Mouse (Mus musculus): ENCODE data around the gene 0610040J01Rik. TPM values are rescaled to one million over a fixed set of nuclear protein-coding genes. Genes with fewer than 3 reads are reported as not detected.

0610040J01Rik gene
- total and polyA plus RNA-seq, 3 experiments: not detected

GRCm38 (mm10) chr5:63879026-63879425, 66.9 kb downstream of the 0610040J01Rik start:
- in situ Hi-C loops (cut with MboI; ENCODE audit: low pct_ligation_motif_present, low pct_unique_long_range_greater_than_20kb, low sequenced_read_pairs) (no loop called here), dilution Hi-C loops (cut with MboI; ENCODE audit: extremely low pct_ligation_motif_present, extremely low pct_unique_long_range_greater_than_20kb, low sequenced_read_pairs) (no loop called here)
- H3K4me2 ChIP-seq (ENCODE audit: insufficient read depth, low read depth, poor library complexity, severe bottlenecking): no peak overlapping the region

GRCm38 (mm10) chr5:63886292-63886691, 74.1 kb downstream of the 0610040J01Rik start:
- no peaks in the 10 kb centered on the region for H3K79me2 ChIP-seq (replicated peaks; ENCODE audit: control insufficient read depth, extremely low read depth, insufficient read depth, poor library complexity, severe bottlenecking)

More at GRCm38 (mm10) chr5:63879026-63879425, 66.9 kb downstream of the 0610040J01Rik start:
- DNase-seq (ENCODE audit: extremely low read depth): no peak
- no peaks in the 10 kb centered on the region for H3K36me3 ChIP-seq (replicated peaks in 1 of 2; ENCODE audit: control insufficient read depth in 1 of 2, insufficient read depth in 1 of 2, low read length in 1 of 2)
- no peak overlapping the region for H3K9ac ChIP-seq (ENCODE audit: insufficient read depth, low read depth)
- H3K4me1 ChIP-seq (ENCODE audit: control insufficient read depth in 1 of 2, insufficient read depth in 2 of 2): 0 out of 4 replicates have a peak, but pooled peaks cover 0 to 3% of the 10 kb centered on the region in 2 experiments
- TF ChIP-seq NRF1 (IDR thresholded peaks at IDR 0.05; ENCODE audit: low read depth, low read length): no peak
- no peak for TF ChIP-seq ZKSCAN1 (IDR thresholded peaks at IDR 0.05; ENCODE audit: borderline replicate concordance, low read depth, low read length)
- no peak for TF ChIP-seq SMC3 (IDR thresholded peaks at IDR 0.05; ENCODE audit: low read depth, low read length)
- no peak for TF ChIP-seq JUN (IDR thresholded peaks at IDR 0.05; ENCODE audit: insufficient read depth, low read depth, low read length)
- TF ChIP-seq MEF2A (IDR thresholded peaks at IDR 0.05; ENCODE audit: borderline replicate concordance, low read depth, low read length): no peak
- TF ChIP-seq ZMIZ1 (IDR thresholded peaks at IDR 0.05; ENCODE audit: low read depth, low read length): no peak
- TF ChIP-seq CTCF (conservative IDR thresholded peaks at IDR 0.05 in 1 of 2, IDR thresholded peaks at IDR 0.05 in 1 of 2; ENCODE audit: low read depth in 2 of 2, low read length in 2 of 2): no peak
- TF ChIP-seq CHD2 (IDR thresholded peaks at IDR 0.05; ENCODE audit: low read length): no peak
- no peak for TF ChIP-seq RAD21 (IDR thresholded peaks at IDR 0.05; ENCODE audit: low read depth, low read length)
- no peak for TF ChIP-seq MYC (IDR thresholded peaks at IDR 0.05; ENCODE audit: low read depth, low read length)
- TF ChIP-seq NELFE (IDR thresholded peaks at IDR 0.05; ENCODE audit: low read depth, low read length): no peak
- no peak for TF ChIP-seq POLR2A (IDR thresholded peaks at IDR 0.05; ENCODE audit: low read depth, low read length)
- TF ChIP-seq GABPA (IDR thresholded peaks at IDR 0.05; ENCODE audit: insufficient replicate concordance, low read depth, low read length): no peak
- TF ChIP-seq ETS1 (conservative IDR thresholded peaks at IDR 0.05; ENCODE audit: low read depth, low read length): no peak
- TF ChIP-seq BHLHE40 (IDR thresholded peaks at IDR 0.05; ENCODE audit: low read depth, low read length): no peak
- no peak for TF ChIP-seq MAX (IDR thresholded peaks at IDR 0.05; ENCODE audit: low read length)
- no peak for TF ChIP-seq KAT2A (IDR thresholded peaks at IDR 0.05; ENCODE audit: insufficient replicate concordance, low read length)
- H3K79me2 ChIP-seq (replicated peaks; ENCODE audit: control insufficient read depth, extremely low read depth, insufficient read depth, poor library complexity, severe bottlenecking): no peaks in the 10 kb centered on the region
- no peak overlapping the region for H3K4me3 ChIP-seq (replicated peaks in 1 of 3; ENCODE audit: low read depth in 2 of 3, low read length in 2 of 3, poor library complexity in 1 of 3)
- H3K27me3 ChIP-seq (replicated peaks): no peaks in the 10 kb centered on the region
- no peaks in the 10 kb centered on the region for H3K9me3 ChIP-seq (replicated peaks; ENCODE audit: low read length)
- no peak overlapping the region for H3K27ac ChIP-seq (ENCODE audit: insufficient read depth, low read depth)

More at GRCm38 (mm10) chr5:63886292-63886691, 74.1 kb downstream of the 0610040J01Rik start:
- Histone ChIP-seq H3K27me3 (replicated peaks) (no peaks in the 10 kb centered on the region), H3K9ac (ENCODE audit: insufficient read depth, low read depth) (no peak overlapping the region), H3K27ac (ENCODE audit: insufficient read depth, low read depth) (no peak overlapping the region), H3K4me3 (replicated peaks in 1 of 3; ENCODE audit: low read depth in 2 of 3, low read length in 2 of 3, poor library complexity in 1 of 3) (no peak overlapping the region), H3K4me1 (ENCODE audit: control insufficient read depth in 1 of 2, insufficient read depth in 2 of 2) (no peaks in the 10 kb centered on the region), H3K36me3 (replicated peaks in 1 of 2; ENCODE audit: control insufficient read depth in 1 of 2, insufficient read depth in 1 of 2, low read length in 1 of 2) (no peaks in the 10 kb centered on the region), H3K9me3 (replicated peaks; ENCODE audit: low read length) (no peaks in the 10 kb centered on the region), H3K4me2 (ENCODE audit: insufficient read depth, low read depth, poor library complexity, severe bottlenecking) (no peak overlapping the region)
- in situ Hi-C loops (cut with MboI; ENCODE audit: low pct_ligation_motif_present, low pct_unique_long_range_greater_than_20kb, low sequenced_read_pairs) (no loop called here), dilution Hi-C loops (cut with MboI; ENCODE audit: extremely low pct_ligation_motif_present, extremely low pct_unique_long_range_greater_than_20kb, low sequenced_read_pairs) (no loop called here)
- TF ChIP-seq EP300 (IDR thresholded peaks at IDR 0.05; ENCODE audit: low read length): no peak
- no peak for TF ChIP-seq CHD2 (IDR thresholded peaks at IDR 0.05; ENCODE audit: low read length)
- TF ChIP-seq IRF4 (IDR thresholded peaks at IDR 0.05; ENCODE audit: low read depth, low read length): no peak
- TF ChIP-seq GABPA (IDR thresholded peaks at IDR 0.05; ENCODE audit: insufficient replicate concordance, low read depth, low read length): no peak
- no peak for TF ChIP-seq HCFC1 (IDR thresholded peaks at IDR 0.05; ENCODE audit: low read depth, low read length)
- no peak for TF ChIP-seq POLR2AphosphoS2 (IDR thresholded peaks at IDR 0.05; ENCODE audit: low read depth, low read length)
- no peak for TF ChIP-seq JUN (IDR thresholded peaks at IDR 0.05; ENCODE audit: insufficient read depth, low read depth, low read length)
- TF ChIP-seq ZKSCAN1 (IDR thresholded peaks at IDR 0.05; ENCODE audit: borderline replicate concordance, low read depth, low read length): no peak
- no peak for TF ChIP-seq ZMIZ1 (IDR thresholded peaks at IDR 0.05; ENCODE audit: low read depth, low read length)
- TF ChIP-seq POLR2A (IDR thresholded peaks at IDR 0.05; ENCODE audit: low read depth, low read length): no peak
- DNase-seq (ENCODE audit: extremely low read depth): no peak

All from CH12.LX (cell line).